Mouse (Mus musculus): ENCODE data around the gene Raly. TPM values are rescaled to one million over a fixed set of nuclear protein-coding genes. Genes with fewer than 3 reads are reported as not detected.
A peak's percentile ranks its signal among the peaks of the same experiment; 100 is the strongest.

Raly gene
- polyA plus RNA-seq, 1 experiment from 2014 or later, result 47.3 TPM

DNA sequence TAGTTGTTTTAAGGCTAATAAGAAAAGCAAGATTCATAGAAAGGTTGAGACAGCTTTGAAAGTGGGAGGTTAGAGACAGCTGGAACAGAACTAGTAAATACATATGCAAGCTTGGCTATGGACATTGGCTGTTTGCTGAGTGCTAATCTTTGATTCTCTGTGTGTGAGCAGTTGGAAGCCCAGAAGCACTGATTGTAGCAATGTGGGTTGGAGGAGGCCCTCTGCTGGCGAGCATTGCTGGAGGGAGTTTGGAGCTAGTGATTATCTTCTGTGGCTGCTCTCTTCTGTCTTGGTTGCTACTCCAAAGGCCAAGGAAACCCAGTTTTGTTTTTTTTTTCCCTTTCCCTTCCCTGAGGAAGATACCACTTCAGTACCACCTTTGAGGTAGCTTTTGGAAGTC is 26.9 kb downstream of the Raly start:
- Histone ChIP-seq H3K9me3 (replicated peaks) (no peaks in the 10 kb centered on the region), H3K4me3 (replicated peaks) (no peak overlapping the region), H3K4me1 (peaks cover 47% of the 10 kb centered on the region), H3K36me3 (peaks cover 8% of the 10 kb centered on the region; the same call in 1 of the 2 replicates), H3K27ac (no peak overlapping the region; the same call in 1 of the 2 replicates), H3K4me2 (no peak overlapping the region), H3K9ac (no peak overlapping the region), H3K27me3 (no peaks in the 10 kb centered on the region)
- ATAC-seq (replicated peaks; ENCODE audit: low FRiP score), result no peak
- WGBS, result 34% methylated on average over 1 of the region's 1 CpGs

DNA sequence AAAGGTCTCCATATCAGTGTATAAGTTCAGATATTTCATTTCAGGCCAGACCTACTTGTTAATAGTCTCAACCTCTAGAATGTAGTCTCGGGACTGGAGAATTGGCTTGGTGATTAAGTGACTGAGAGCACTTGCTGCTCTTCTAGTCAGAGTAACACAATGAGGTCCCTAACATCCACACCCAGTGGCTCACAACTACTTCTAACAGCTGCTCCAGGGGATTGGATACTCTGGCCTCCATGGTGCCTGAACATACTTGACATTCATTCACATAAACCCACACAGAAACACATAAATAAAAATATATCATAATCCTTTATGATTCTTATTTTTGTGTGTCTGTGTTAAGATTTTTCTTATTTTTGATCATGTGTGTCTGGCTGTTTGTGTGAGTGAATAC is 27.7 kb downstream of the Raly start:
- Histone ChIP-seq H3K27ac (0 out of 2 replicates have a peak overlapping the region, but pooled peaks have one; percentile 13), H3K9ac (no peak overlapping the region), H3K4me1 (peaks cover 47% of the 10 kb centered on the region), H3K4me3 (replicated peaks) (no peak overlapping the region), H3K36me3 (peaks cover 8% of the 10 kb centered on the region; the same call in 1 of the 2 replicates), H3K9me3 (replicated peaks) (no peaks in the 10 kb centered on the region), H3K27me3 (no peaks in the 10 kb centered on the region), H3K4me2 (no peak overlapping the region)
- ATAC-seq (replicated peaks; ENCODE audit: low FRiP score), result no peak
- WGBS, result 63% methylated on average over 1 of the region's 1 CpGs

DNA sequence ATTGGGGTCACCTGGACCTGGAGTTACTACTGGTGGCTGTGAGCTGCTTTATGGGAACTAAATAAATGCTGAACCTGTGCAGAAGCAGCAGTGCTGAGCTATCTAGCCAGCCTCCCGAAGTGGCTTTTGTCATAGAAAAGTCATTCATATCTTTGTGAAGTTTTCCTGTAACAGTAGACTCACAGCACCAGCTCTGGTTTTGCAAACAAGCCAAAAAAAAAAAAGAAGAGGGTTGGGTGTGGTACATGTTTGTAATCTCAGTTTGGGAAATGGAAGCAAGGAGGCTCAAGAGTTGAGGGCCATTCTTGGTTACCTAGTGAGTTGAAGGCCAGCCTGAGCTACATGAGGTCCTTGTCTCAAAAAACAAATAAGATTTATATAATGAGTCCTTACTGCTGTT is 29.4 kb downstream of the Raly start:
- no peak overlapping the region for H3K4me2 ChIP-seq
- no peaks in the 10 kb centered on the region for H3K9me3 ChIP-seq (replicated peaks)
- peaks cover 8% of the 10 kb centered on the region; the same call in 1 of the 2 replicates for H3K36me3 ChIP-seq
- no peak for ATAC-seq (replicated peaks; ENCODE audit: low FRiP score)
- H3K27ac ChIP-seq, result no peak overlapping the region
- H3K9ac ChIP-seq, result no peak overlapping the region
- peaks cover 47% of the 10 kb centered on the region for H3K4me1 ChIP-seq
- no peak overlapping the region for H3K4me3 ChIP-seq (replicated peaks)
- 88% methylated on average over 1 of the region's 1 CpGs for WGBS
- H3K27me3 ChIP-seq, result no peaks in the 10 kb centered on the region

DNA sequence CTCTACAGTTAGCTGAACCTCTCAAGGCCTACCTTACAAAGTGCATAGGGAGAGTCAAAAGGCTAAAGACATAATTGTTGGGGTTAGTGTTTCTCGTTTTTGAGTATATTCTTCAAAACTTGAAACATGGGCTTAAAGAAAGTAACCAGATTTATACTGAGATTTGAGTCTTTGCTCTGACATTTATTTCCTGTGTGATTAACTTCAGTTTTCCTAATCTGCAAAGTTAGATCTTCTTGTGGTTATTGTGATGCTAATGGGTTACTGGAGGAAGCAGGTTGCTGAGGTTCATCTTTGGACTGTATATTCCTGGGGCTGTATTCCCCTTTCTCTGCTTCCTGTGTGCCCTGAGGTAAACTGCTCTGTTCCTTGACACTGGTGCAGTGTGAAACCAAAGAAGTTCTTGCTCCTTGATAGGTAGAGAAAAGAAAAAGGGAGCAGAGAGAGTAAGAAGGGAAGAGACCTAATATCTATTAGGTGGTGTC is 35.2 kb downstream of the Raly start:
- Histone ChIP-seq H3K27me3 (no peaks in the 10 kb centered on the region), H3K4me2 (no peak overlapping the region), H3K4me3 (replicated peaks) (no peak overlapping the region), H3K27ac (no peak overlapping the region), H3K36me3 (peaks cover 16% of the 10 kb centered on the region; the same call in 1 of the 2 replicates), H3K4me1 (peaks cover 5% of the 10 kb centered on the region; the same call in 1 of the 2 replicates), H3K9ac (no peak overlapping the region), H3K9me3 (replicated peaks) (no peaks in the 10 kb centered on the region)
- no peak for ATAC-seq (replicated peaks; ENCODE audit: low FRiP score)
- 74% methylated on average over 1 of the region's 1 CpGs for whole genome bisulfite sequencing

DNA sequence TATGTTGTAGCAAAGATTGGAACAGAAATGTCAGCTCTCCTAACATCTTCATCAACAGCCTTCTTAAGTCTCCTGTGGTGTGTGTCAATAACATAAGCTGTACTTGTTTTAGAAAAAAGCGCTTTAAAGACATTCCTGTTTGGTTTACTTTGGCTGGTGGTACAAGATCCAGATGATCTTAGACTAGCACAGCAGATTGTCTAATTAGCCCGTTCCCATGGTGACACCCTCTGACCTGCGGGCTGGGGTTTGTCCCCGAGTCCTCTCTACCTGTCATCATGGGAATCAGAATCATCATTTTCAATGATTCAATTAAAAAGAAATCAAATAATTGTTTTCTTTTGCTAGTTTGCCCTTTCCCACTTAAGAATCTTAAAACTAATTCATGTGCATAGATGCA is 36.6 kb downstream of the Raly start:
- peaks cover 17% of the 10 kb centered on the region; the same call in 1 of the 2 replicates for H3K36me3 ChIP-seq
- H3K4me2 ChIP-seq, result no peak overlapping the region
- H3K4me3 ChIP-seq (replicated peaks), result no peak overlapping the region
- no peaks in the 10 kb centered on the region for H3K27me3 ChIP-seq
- no peak overlapping the region for H3K9ac ChIP-seq
- no peaks in the 10 kb centered on the region for H3K4me1 ChIP-seq
- ATAC-seq (replicated peaks; ENCODE audit: low FRiP score), result no peak
- WGBS, result 74% methylated on average over 4 of the region's 4 CpGs
- H3K27ac ChIP-seq, result no peak overlapping the region
- H3K9me3 ChIP-seq (replicated peaks), result no peaks in the 10 kb centered on the region

DNA sequence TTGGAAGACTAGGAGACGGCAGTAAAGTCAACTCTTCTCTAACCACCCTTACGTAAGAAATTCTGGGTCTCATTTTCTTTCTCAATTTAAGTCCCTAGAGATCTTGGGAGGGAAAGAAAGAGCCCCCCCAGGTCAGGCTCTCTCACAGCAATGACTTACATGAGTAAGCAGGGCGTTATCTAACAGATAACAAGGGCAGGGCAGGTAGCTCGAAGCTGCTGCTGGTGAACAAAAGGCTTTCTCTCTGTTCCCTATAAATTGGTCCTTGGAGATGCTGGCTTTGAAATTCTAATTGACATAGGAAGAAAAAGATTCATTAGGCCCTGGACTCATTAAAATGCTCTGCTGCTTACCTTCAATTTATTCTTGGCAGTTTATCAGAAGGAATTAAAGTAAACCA is 41.6 kb downstream of the Raly start:
- Histone ChIP-seq H3K36me3 (peaks cover 23% of the 10 kb centered on the region), H3K4me3 (replicated peaks) (no peak overlapping the region), H3K27ac (no peak overlapping the region), H3K4me1 (no peaks in the 10 kb centered on the region), H3K4me2 (no peak overlapping the region), H3K9ac (no peak overlapping the region), H3K27me3 (no peaks in the 10 kb centered on the region), H3K9me3 (replicated peaks) (no peaks in the 10 kb centered on the region)
- WGBS, result 79% methylated on average over 4 of the region's 4 CpGs
- no peak for ATAC-seq (replicated peaks; ENCODE audit: low FRiP score)

DNA sequence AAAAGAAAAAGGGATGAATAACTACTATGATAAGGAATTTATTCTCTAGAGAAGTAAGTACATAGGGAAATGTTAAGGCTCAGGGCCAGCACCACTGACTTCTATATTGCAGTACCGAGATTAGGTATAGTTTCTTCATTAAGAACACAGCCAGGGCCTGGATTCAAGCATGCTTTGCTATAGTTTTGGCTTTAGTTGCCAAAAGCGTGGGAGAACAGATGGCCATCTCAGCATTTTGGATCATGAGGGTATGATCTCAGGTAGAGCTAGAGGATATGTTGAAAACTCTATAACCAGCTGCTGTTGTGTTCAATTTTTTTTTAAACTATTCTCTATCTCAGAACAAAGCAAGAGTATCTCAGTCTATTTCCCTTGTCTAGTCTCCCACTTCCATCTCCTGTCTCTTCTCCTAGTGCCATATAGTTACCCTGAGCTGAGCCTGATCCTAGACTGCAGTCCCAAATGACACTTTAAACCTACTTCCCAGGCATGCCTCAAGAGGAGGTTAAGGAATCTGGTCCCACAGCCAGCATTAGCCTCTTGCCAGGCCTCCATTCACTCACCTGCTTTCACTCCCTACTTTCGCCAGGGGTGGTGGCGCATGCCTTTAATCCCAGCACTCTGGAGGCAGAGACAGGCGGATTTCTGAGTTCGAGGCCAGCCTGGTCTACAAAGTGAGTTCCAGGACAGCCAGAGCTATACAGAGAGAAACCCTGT is 43.4 kb downstream of the Raly start:
- Histone ChIP-seq H3K4me1 (no peaks in the 10 kb centered on the region), H3K27ac (no peak overlapping the region), H3K9me3 (replicated peaks) (no peaks in the 10 kb centered on the region; the same call in 1 of the 2 replicates), H3K27me3 (no peaks in the 10 kb centered on the region), H3K4me3 (replicated peaks) (no peak overlapping the region), H3K9ac (no peak overlapping the region), H3K36me3 (peaks cover 25% of the 10 kb centered on the region), H3K4me2 (no peak overlapping the region)
- 93% methylated on average over 6 of the region's 6 CpGs for WGBS
- no peak for ATAC-seq (replicated peaks; ENCODE audit: low FRiP score)

DNA sequence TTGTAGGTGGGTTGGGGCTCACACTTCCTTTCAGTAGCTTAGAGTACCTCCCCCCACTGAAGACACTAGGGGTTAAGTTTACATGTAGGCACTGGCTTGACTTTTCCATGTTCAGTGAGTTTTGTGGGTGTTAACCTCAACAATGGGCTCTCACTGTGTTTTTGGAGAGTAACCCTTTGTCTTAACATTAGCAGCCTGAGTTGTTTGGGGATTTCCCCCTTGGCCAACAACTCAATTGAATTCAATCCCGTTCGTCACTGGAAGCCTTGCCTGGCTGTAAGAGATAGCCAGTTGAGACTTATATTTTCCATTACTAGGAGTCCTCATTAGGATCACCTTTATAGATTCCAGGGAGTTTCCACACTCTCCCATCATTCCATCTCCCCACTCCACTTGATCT is 45.6 kb downstream of the Raly start:
- H3K27me3 ChIP-seq, result no peaks in the 10 kb centered on the region
- no peak for ATAC-seq (replicated peaks; ENCODE audit: low FRiP score)
- H3K4me3 ChIP-seq (replicated peaks), result no peak overlapping the region
- H3K36me3 ChIP-seq, result peaks cover 21% of the 10 kb centered on the region
- no peak overlapping the region for H3K4me2 ChIP-seq
- 97% methylated on average over 2 of the region's 2 CpGs for WGBS
- no peak overlapping the region for H3K9ac ChIP-seq
- H3K27ac ChIP-seq, result no peak overlapping the region
- peaks cover 9% of the 10 kb centered on the region for H3K9me3 ChIP-seq (replicated peaks)
- no peaks in the 10 kb centered on the region for H3K4me1 ChIP-seq

DNA sequence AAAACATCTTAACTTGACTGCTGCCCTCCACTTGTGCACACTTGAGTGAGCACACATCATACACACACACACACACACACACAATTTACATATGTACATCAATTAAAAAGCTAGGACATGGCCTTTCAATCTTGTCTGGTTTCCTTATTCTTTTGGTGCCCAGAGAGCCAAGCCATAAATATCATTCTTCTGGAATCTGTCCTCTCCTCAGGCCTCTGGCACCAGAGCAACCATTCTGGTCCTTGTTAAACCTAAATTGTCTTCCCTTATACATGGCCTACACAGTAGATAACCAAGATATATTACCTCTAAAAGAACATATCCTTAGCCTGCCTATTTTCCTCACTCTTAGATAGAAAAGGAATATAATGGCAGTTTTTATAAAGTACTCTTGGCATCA is 57.2 kb downstream of the Raly start:
- H3K9me3 ChIP-seq (replicated peaks), result no peaks in the 10 kb centered on the region

DNA sequence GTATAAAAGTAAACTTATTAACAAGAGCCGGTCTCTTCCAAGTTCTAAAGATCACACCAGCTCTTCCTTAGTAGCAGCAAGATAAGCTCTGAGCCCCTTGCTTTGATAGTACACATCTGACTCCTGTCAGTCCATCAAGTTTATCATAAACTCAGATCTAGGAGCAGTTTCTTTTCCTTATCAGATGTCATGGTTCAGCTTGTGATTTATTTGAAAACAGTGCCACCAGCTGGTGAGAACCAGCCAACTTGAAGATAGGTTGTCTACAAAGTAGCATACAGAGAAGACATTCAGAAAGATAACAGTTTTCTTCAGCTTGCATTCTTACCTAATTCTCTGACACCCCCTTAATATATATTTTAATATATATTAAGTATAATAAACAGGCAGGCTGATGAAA is 64.5 kb downstream of the Raly start:
- WGBS, result 76% methylated on average over 1 of the region's 1 CpGs
- Histone ChIP-seq H3K36me3 (peaks cover 43% of the 10 kb centered on the region), H3K9me3 (replicated peaks) (no peaks in the 10 kb centered on the region), H3K4me2 (no peak overlapping the region), H3K27ac (no peak overlapping the region), H3K4me3 (replicated peaks) (no peak overlapping the region), H3K4me1 (no peaks in the 10 kb centered on the region), H3K9ac (no peak overlapping the region), H3K27me3 (no peaks in the 10 kb centered on the region)
- ATAC-seq (replicated peaks; ENCODE audit: low FRiP score), result no peak

More for the DNA sequence above, 57.2 kb downstream of the Raly start:
- no peak overlapping the region for H3K4me3 ChIP-seq (replicated peaks)
- no peak overlapping the region for H3K27ac ChIP-seq
- no peaks in the 10 kb centered on the region for H3K4me1 ChIP-seq
- no peak for ATAC-seq (replicated peaks; ENCODE audit: low FRiP score)
- H3K27me3 ChIP-seq, result no peaks in the 10 kb centered on the region
- H3K36me3 ChIP-seq, result peaks cover 32% of the 10 kb centered on the region
- no peak overlapping the region for H3K9ac ChIP-seq
- H3K4me2 ChIP-seq, result no peak overlapping the region

DNA sequence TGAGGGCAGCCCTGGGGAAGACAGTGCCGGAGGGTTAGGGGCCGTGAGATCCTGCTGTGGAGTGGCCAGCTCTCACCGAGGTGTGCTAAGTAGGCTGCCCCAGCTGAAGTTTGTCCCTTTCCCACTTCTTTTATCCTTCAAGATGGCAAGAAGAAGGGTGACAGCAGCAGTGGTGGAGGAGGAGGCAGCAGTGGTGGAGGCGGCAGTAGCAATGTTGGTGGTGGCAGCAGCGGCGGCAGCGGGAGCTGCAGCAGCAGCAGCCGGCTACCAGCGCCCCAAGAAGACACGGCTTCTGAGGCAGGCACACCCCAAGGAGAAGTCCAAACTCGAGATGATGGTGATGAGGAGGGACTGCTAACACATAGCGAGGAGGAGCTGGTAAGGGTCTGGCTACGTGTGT is 72.8 kb downstream of the Raly start:
- 93% methylated on average over 13 of the region's 13 CpGs for WGBS
- Histone ChIP-seq H3K4me2 (no peak overlapping the region), H3K27me3 (no peaks in the 10 kb centered on the region), H3K27ac (no peak overlapping the region), H3K9me3 (replicated peaks) (no peaks in the 10 kb centered on the region), H3K4me3 (replicated peaks) (no peak overlapping the region), H3K9ac (no peak overlapping the region), H3K4me1 (no peaks in the 10 kb centered on the region), H3K36me3 (peaks cover 98% of the 10 kb centered on the region)
- ATAC-seq (replicated peaks; ENCODE audit: low FRiP score), result no peak

DNA sequence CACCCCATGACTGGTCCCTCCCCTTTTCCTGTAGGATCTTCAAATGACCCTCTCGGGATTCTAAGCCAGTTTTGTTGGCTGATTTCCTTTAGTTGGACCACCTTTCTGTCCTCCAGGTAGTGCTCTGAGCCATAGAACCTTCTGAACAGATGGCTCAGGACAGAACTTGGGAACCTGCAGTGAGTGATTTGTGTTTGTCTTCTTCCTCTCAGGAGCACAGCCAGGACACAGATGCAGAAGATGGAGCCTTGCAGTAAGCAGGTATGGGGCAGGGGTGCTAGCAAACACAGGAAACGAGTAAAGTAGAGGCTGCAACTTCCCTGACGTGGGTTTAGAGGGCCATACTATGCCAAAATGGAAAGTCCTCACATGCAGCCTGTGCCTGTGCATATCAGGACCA is 74.8 kb downstream of the Raly start:
- ATAC-seq (replicated peaks; ENCODE audit: low FRiP score), result no peak
- WGBS, result 66% methylated on average over 3 of the region's 3 CpGs

DNA sequence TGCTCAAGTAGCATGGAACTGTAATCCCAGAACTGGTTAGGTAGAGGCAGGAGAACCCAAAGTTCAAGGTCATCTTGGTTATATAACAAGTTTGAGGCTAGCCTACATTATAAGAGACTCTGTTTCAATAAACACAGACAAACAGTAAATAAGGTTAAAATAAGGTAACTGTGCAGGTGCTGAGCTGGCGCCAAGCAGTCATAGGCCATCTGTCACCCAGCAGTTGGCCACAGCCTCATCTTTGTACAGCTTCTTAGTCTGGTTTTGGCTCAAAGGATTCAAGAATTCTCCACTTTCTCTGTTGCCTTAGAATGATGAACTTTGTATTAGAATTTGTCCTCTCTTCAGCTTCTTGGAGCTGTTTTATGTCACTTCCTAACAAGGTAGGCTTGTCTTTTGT is 77.2 kb downstream of the Raly start:
- no peak overlapping the region for H3K4me2 ChIP-seq
- H3K36me3 ChIP-seq, result peaks cover 97% of the 10 kb centered on the region
- H3K9ac ChIP-seq, result no peak overlapping the region
- H3K9me3 ChIP-seq (replicated peaks), result no peaks in the 10 kb centered on the region
- H3K27ac ChIP-seq, result no peak overlapping the region
- WGBS, result 94% methylated on average over 1 of the region's 1 CpGs
- H3K4me3 ChIP-seq (replicated peaks), result no peak overlapping the region
- ATAC-seq (replicated peaks; ENCODE audit: low FRiP score), result no peak
- H3K4me1 ChIP-seq, result no peaks in the 10 kb centered on the region
- H3K27me3 ChIP-seq, result no peaks in the 10 kb centered on the region

More for the DNA sequence above, 74.8 kb downstream of the Raly start:
- Histone ChIP-seq H3K36me3 (peaks cover 100% of the 10 kb centered on the region), H3K9ac (no peak overlapping the region), H3K27ac (no peak overlapping the region), H3K4me1 (no peaks in the 10 kb centered on the region), H3K4me2 (no peak overlapping the region), H3K9me3 (replicated peaks) (no peaks in the 10 kb centered on the region), H3K4me3 (replicated peaks) (no peak overlapping the region), H3K27me3 (no peaks in the 10 kb centered on the region)
